Mouse (Mus musculus) lung, adult 2 months (tissue): ENCODE results near the gene Ten1. TPM values are rescaled to one million over a fixed set of nuclear protein-coding genes. Genes with fewer than 3 reads are reported as not detected.
A peak's percentile ranks its signal among the peaks of the same experiment; 100 is the strongest.

Experiments used
- DNase-seq: peaks from one replicate; pipeline ENCODE4 v3.0.0; 2022
- H3K4me1 ChIP-seq: fragments of 200-500 bp; 2 replicates; pipeline ENCODE4 v1.6.1; 2011; ENCODE audit warnings: low read length; ENCODE audit not compliant: control insufficient read depth, insufficient read depth
- H3K4me3 ChIP-seq: fragments of 200-500 bp; replicated peaks from 2 replicates; pipeline ENCODE3; 2011; ENCODE audit warnings: low read depth, mild to moderate bottlenecking, control low read depth, low read length; ENCODE audit errors: extremely low read depth
- CTCF ChIP-seq: fragments of 200-500 bp; IDR thresholded peaks from 2 replicates; pipeline ENCODE4 v1.5.1; 2011; ENCODE audit warnings: mild to moderate bottlenecking, low read length, control low read depth; ENCODE audit not compliant: insufficient read depth
- POLR2A ChIP-seq: fragments of 200-500 bp; IDR thresholded peaks from 2 replicates; pipeline ENCODE4 v1.6.1; 2011; ENCODE audit warnings: low read depth, mild to moderate bottlenecking, control low read depth, low read length, borderline replicate concordance; ENCODE audit errors: extremely low read depth
- WGBS: fragments of 180-500 bp; shearing (Covaris S2); methylation state at CpG from one replicate; pipeline ENCODE4 v1.1.7; 2018; 5-methylcytosine and 5-hydroxymethylcytosine counted together
- polyA plus RNA-seq: library from polyadenylated mRNA; depleted of rRNA; stranded (reverse); fragments of >200 nt; gene quantifications from 2 replicates; pipeline ENCODE4 v1.2.3, GENCODE M21; 2012; rRNA removed

Ten1 gene
- 26.9 and 29.3 TPM in 2 replicates for polyA plus RNA-seq

DNA sequence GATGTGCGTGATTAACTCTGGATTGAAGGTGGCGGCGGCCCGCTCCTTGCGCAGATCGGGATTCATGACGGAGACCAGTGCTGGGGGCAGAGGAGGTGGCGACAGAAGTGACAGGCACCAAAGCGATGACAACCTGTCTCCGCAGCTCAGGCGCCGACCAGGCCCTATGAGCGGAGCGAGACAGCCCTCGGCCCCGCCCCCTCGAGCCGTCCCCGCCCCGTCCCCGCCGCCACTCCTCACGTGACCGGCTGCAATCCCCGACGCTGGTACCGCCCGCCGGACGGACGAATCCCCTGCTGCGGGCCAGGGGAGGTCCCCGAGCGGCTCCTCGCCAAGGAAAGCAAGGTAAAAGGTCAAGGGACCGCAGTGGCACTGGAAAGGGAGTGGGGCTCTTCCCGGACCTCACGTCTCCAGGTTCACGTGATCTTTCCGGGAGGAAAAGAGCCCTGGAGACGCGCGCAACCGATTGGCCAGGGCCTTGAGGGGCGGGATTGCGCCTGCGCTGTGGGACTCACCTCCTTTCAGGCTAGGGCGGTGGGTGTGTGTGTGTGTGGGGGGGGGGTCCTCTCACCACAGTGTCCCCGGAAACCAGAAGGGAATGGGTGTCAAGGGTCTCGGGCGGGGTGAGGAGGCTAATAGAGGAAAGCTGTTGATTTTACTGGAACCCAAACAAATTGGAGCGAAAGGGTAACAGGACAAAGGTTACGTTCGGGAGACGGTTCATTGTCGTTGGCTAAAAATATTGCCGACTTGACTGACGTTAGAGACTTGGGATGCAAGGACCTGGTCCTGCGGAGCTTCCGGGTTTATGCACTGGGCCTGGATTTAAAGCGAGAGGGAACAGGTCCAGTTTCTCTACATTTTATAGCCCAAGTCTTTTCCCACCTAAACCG is at the start of gene Ten1, which contains the start of gene Acox1:
Gene Ten1 (plus strand): TSS at position 217 of the 893 bp plus-strand sequence.
Gene Acox1 (minus strand): TSS at position 407 of the 893 bp plus-strand sequence.
- peak within 1 kb of the TSS; percentile 87 for H3K4me3 ChIP-seq
- TF ChIP-seq CTCF (no peak), POLR2A (peak; percentile 92)
- H3K4me1 ChIP-seq = peaks cover 16% of the 10 kb centered on the region
- DNase-seq = peak; percentile 98
- under 1% methylated on average over 62 of the region's 62 CpGs for WGBS

DNA sequence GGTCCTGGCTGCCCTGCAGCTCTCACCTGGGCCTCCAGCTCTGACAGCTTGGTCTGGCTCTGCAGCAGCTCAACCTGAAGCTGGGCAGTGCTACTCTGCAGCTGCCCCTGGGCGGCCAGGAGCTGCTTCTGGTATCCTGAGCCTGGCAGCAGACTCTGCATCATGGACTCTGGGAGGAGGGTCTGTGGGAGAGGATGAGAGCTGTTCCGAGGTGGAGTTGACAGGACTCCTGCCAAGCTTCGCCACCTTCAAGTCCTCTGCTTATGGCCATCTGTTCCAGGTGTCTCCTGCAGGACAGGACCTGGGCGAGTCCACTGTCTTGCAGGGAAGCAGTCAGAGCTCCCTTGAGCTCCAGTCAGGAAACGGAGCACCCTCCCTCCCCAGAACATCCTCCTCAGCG is 49.3 kb upstream of the Ten1 start:
- DNase-seq = no peak
- no peak overlapping the region for H3K4me3 ChIP-seq
- WGBS = 83% methylated on average over 6 of the region's 6 CpGs
- H3K4me1 ChIP-seq = 0 out of 2 replicates have a peak, but pooled peaks cover 2% of the 10 kb centered on the region
- no peak for TF ChIP-seq CTCF
- no peak for TF ChIP-seq POLR2A

DNA sequence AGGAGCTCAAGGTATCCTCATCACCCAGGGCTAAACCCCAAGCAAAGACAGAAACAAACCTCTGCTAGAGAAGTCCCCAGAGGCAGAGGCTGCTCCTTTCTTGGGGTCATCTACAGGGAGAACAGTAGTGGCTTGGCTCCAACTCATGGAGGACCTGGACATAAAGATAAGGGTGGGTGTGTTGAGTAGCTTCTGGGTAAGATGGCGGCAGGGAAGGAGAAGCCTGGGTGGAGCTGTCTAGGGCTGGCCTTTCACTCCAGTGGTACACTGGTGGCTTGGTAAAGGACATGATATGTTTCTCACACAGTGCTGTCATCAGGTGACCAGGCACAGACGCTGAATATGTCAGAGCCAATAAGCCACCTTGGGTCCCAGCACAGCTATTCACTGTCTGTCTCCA is 47.7 kb upstream of the Ten1 start:
- no peak for TF ChIP-seq POLR2A
- TF ChIP-seq CTCF = no peak
- no peak for DNase-seq
- Histone ChIP-seq H3K4me1 (no peaks in the 10 kb centered on the region), H3K4me3 (no peak overlapping the region)
- 98% methylated on average over 2 of the region's 2 CpGs for WGBS

DNA sequence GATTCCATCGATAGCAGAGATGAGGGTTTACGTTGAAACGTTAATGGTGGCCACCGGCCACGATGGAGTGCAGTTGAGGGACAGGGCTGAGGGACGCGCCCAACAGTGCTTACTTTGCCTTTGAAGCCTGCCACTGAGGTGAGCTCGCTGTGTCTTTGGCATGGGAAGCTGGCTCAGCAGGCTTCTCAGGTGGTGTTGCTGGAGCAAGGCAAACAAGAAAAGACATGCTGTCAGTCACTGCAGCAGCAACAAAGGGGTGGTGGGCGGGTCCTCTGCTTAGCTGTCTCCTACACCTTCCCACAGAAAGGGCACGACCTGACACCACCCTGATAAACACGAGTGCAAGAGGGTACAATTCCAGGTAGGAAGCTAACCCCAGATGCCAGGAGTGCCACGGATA is 37.3 kb upstream of the Ten1 start:
- WGBS = 63% methylated on average over 12 of the region's 12 CpGs
- TF ChIP-seq POLR2A = no peak
- no peak for TF ChIP-seq CTCF
- no peak for DNase-seq
- Histone ChIP-seq H3K4me3 (no peak overlapping the region), H3K4me1 (no peaks in the 10 kb centered on the region)

DNA sequence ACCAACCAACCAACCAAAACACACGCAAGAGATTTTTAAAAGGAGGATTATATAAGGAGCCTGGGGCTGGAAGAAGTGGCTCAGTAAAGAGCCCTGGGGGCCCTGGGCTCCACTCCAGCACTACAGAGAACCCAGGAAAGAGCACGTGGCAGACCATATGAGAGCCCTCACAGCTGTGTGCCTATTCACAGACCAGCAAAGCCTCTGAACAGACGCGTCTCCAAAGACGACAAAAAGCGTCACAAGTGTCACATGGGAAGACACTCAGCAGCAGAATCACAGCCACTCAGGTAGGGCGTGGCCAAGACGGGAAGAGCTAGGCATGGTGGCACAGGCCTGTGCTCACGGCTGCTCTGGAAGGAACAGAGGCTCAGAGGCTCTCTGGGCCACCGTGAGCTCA is 36.5 kb upstream of the Ten1 start:
- no peak for DNase-seq
- TF ChIP-seq POLR2A (no peak), CTCF (no peak)
- Histone ChIP-seq H3K4me1 (no peaks in the 10 kb centered on the region), H3K4me3 (no peak overlapping the region)
- WGBS = 72% methylated on average over 10 of the region's 10 CpGs

DNA sequence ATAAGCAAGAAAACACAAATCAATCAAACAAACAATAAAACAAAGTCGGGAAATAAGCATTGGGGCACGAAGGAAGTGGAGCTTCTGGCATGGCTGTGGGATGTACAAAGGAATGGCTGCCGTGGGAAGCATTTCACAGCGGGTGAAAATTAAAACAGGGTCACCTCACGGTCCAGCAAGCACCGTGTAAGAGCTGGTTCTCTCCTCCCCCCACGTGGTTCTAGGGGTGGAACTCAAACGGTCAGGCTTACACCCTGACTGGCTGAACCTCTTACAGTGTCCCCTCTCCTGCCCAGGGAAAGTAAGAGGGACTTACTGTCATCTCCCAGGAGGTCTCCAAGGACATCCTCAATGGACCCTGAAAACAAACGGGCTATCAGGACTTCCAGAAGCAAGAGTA is 35.7 kb upstream of the Ten1 start:
- TF ChIP-seq CTCF (no peak), POLR2A (no peak)
- WGBS = 43% methylated on average over 9 of the region's 9 CpGs
- H3K4me1 ChIP-seq = peaks cover 3% of the 10 kb centered on the region; the same call in 1 of the 2 replicates
- no peak for DNase-seq
- H3K4me3 ChIP-seq = no peak overlapping the region

DNA sequence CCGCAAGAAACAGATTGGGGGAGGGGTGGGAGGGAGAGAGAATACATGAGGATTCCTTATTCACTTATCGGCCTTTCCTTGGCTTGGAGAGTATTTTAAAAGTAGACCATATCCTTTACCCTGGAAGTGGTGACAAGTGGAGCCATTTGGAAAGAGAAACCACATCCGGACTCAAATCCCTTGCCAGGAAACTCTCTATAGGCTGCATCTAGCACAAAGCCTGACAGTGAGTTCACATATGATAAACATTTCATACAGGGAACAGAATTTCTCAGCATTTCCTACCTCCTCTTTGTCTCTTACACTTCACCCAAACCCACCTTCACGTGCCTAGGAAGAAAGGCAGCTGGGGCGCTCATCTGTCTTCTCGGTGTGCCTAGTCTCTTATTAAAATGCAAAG is 31.4 kb upstream of the Ten1 start:
- TF ChIP-seq CTCF (no peak), POLR2A (no peak)
- 5% methylated on average over 6 of the region's 6 CpGs for WGBS
- peaks cover 3% of the 10 kb centered on the region; the same call in 1 of the 2 replicates for H3K4me1 ChIP-seq
- H3K4me3 ChIP-seq = peak overlapping the region; percentile 87
- no peak for DNase-seq

DNA sequence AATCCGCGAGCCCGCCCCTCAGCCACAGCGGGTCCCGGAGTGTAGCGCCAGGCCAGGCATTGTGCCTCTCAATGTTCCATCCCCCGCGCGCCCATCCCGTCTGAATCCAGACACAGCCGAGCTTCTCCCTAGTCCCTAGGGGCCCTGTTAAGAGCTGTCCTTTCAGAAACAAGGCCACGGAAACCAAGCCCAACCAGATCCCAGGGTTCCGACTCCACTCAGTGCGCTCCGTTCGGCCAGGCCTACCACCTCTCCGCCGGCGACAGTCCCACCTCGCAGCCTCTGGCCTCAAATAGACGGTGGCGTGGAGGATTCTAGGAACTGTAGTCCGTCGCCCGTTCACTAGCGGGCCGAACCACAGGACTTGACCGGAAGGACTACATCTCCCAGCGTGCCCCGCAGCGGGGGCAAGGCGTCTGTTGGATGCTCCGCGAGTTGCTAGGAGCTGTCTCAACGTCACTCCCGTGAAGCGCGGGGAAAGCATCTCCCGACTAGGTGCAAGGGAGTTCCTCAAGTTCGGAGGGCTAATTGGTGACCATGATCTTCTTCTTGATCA is 30.7 kb upstream of the Ten1 start, which contains the start of gene Fbf1:
Gene Fbf1 (minus strand): TSS at position 283 of the 556 bp plus-strand sequence.
- peak; percentile 91 for DNase-seq
- H3K4me3 ChIP-seq = peak within 1 kb of the TSS; percentile 87
- H3K4me1 ChIP-seq = peaks cover 3% of the 10 kb centered on the region; the same call in 1 of the 2 replicates
- WGBS = under 1% methylated on average over 40 of the region's 40 CpGs
- TF ChIP-seq CTCF (no peak), POLR2A (peak; percentile 92)

DNA sequence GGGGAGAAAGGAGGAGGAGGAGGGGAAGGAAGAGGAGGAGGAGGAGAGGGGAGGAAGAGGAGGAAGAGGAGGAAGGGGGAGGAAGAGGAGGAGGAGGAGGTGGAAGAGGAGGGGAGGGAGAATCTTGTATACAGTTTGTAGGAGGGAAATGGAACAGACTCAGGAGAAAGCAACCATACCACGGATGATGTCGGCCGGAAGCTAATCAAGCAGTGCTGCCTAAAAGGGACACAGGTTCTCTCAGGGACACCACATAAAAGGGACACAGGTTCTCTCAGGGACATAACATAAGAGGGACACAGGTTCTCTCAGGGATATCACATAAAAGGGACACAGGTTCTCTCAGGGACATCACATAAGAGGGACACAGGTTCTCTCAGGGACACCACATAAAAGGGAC is 29.4 kb upstream of the Ten1 start:
- 71% methylated on average over 3 of the region's 3 CpGs for WGBS
- Histone ChIP-seq H3K4me3 (no peak overlapping the region), H3K4me1 (peaks cover 3% of the 10 kb centered on the region; the same call in 1 of the 2 replicates)
- no peak for DNase-seq
- TF ChIP-seq CTCF (no peak), POLR2A (no peak)
